Mouse (Mus musculus): ENCODE measurements around the gene Pramef8. TPM values are rescaled to one million over a fixed set of nuclear protein-coding genes. Genes with fewer than 3 reads are reported as not detected.

Pramef8 gene
- polyA plus RNA-seq (2016; fragmentation: Nextera tagmentation; extraction: Ambion mirVana): 14.8 and 16.8 TPM in 2 replicates

DNA sequence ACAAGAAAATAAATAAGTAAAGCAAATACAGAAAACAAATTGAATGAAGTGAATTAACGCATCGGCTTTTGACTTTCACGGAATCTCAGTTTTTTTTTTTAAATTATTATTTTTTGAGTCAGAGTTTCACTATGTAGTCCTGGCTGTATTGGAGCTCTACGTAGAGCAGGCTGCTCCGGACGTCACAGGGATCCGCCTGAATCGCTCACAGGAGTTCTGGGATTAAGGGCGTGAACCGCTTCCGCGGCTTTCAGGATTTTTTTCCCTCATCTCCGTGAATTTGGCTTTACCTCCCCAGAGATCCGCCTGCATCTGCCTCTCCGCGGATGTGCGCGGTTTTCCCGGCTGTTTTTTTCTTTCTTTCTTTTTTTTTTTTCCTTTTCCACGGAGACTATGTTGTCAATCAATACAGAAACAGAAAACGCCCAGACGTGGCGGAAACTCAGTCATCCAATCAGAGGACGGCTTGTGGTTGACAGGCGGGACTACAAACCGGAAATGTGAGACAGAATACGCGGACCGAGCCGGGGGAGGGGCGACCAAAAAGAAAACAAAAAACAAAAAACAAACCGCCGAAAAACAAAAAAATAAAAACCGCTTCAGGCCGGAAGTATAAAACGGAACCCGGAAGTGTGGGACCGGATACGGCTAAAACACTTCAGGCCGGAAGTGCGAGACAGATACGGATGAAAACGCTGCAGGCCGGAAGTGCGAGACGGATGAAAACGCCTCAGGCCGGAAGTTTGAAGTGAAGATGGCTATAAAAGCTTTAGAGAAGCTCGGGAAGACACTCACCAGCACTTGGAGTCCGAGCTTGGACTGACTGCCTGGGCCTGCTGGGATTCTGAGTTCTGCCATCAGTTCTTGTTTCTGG, at the start of gene Pramef8:
Pramef8 (plus strand) TSS at position 208 of the 874 bp plus-strand sequence.
- H3K27ac ChIP-seq: peak within 1 kb of the TSS; percentile 91
- DNase-seq (ENCODE audit: low spot score): peak; percentile 95
- no peaks in the 10 kb centered on the region for H3K9me3 ChIP-seq
- no peaks in the 10 kb centered on the region for H3K27me3 ChIP-seq (ENCODE audit: insufficient read depth, poor library complexity, severe bottlenecking)
- peak within 1 kb of the TSS; percentile 68 for H3K4me3 ChIP-seq
- 0 out of 2 replicates have a peak, but pooled peaks cover 3% of the 10 kb centered on the region for H3K4me1 ChIP-seq
- peaks cover 35% of the 10 kb centered on the region for H3K36me3 ChIP-seq
- under 1% methylated on average over 50 of the region's 50 CpGs for WGBS

DNA sequence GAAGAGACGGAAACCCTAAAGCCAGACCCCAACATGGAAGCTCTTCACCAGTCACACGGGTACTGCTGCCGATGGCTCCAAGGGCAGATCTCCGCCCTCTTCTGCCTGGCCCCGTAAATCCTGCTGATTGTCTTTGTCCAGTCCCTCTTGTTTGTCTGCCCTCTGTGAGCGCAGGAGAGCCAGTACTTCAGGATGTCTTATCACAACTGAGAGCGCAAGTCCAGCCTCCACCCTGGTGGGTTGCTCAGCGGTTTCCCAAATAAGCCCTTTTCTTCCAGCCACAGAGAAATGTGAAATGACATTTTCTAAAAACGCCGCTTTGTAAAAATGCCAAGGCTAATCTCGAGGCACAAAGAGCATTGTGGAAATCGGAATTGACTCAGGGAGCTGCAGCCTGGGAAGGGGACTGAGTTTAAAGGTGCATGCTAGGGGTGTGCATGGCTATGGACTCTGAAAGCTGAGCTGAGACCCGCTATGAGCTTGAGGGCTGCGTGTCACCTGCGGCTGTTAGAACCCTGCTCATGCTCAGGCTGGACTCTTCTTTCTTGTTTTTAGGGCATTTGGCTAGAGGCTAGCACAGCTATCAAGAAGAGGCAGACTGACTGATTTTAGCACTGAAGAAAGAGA, 45.7 kb upstream of the Pramef8 start:
- H3K27me3 ChIP-seq (ENCODE audit: insufficient read depth, poor library complexity, severe bottlenecking): peaks cover 8% of the 10 kb centered on the region; the same call in 1 of the 2 replicates
- no peak overlapping the region for H3K27ac ChIP-seq
- no peaks in the 10 kb centered on the region for H3K9me3 ChIP-seq
- DNase-seq (ENCODE audit: low spot score): no peak
- 42% methylated on average over 15 of the region's 15 CpGs for WGBS
- peaks cover 3% of the 10 kb centered on the region; the same call in 1 of the 2 replicates for H3K4me1 ChIP-seq
- no peak overlapping the region for H3K4me3 ChIP-seq
- H3K36me3 ChIP-seq: no peaks in the 10 kb centered on the region

DNA sequence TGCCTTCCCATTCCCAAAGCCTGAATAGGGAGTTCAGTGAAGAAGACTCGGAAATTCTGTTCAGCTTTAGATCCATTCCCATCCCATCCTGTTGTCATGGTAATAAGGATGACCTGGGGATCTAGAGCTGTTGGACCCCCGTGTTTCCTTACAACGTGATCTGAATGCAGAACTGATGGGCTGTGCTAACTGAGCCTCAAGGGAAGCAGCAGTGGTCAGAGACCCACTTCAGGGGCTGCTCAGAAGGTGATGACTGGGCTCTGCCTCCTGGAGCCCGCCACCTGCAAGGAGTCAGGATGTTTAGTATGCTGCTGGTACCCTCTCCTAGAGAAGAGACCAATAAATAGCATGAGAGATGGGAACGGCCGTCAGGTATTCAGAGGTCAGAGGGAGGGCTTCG, 32.7 kb upstream of the Pramef8 start:
- no peaks in the 10 kb centered on the region for H3K36me3 ChIP-seq
- no peak overlapping the region for H3K4me3 ChIP-seq
- no peak overlapping the region for H3K27ac ChIP-seq
- peaks cover 23% of the 10 kb centered on the region for H3K27me3 ChIP-seq (ENCODE audit: insufficient read depth, poor library complexity, severe bottlenecking)
- H3K9me3 ChIP-seq: no peaks in the 10 kb centered on the region
- DNase-seq (ENCODE audit: low spot score): no peak
- WGBS: 50% methylated on average over 7 of the region's 7 CpGs
- H3K4me1 ChIP-seq: peaks cover 7% of the 10 kb centered on the region

DNA sequence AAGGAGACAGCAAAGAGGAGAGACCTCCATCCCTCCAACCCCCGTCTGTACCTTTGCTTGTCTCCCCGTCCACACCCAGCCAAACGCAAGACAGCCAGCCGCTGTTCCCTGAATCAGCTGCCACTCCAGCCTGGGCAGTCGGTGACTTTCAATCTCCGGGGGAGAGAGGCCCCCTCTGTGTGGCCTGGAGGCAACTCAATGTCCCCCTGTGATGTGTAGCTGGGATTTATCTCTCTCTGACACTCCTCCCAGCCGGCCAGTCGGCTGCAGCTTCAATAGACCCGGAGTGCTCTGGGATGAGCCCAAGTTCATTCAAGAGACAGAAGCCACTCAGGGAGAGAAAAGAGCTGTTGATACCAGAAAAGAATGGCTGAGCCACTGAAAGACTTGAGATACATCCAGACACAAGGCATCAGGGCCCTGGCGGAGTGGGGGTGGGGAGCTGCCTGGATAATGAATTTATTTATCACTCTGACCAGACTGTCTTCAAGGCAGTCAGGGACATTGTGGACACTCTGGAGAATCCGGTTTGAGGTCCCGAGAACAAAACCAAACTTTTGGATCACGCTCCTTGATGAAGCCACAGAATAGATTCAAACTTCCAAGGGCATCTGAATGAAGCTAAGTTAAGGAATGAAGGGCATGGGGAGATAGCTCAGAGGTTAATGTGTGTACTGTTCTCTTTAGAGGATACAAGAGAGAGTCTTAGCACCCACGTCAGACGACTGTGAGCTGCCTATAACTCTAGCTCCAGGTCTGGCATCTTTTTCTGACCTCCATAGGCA, 32.1 kb upstream of the Pramef8 start:
- Histone ChIP-seq H3K27ac (no peak overlapping the region), H3K9me3 (no peaks in the 10 kb centered on the region), H3K4me3 (0 out of 2 replicates have a peak overlapping the region, but pooled peaks have one; percentile 3), H3K4me1 (peaks cover 7% of the 10 kb centered on the region), H3K36me3 (no peaks in the 10 kb centered on the region), H3K27me3 (ENCODE audit: insufficient read depth, poor library complexity, severe bottlenecking) (peaks cover 23% of the 10 kb centered on the region)
- WGBS: 28% methylated on average over 15 of the region's 15 CpGs
- no peak for DNase-seq (ENCODE audit: low spot score)

DNA sequence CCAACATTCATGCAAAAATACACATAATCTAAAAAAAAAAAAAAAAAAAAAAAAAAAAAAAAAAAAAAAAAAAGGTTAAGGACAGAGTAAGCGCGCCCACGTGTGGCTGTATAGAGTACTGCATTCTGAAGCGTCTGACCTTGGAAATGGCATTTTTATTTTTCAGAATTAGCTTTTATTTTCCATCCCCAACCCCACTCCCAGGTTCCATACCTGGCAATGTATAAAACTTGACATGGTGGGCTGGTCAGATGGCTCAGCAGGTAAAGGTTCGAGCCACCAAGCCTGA, 31.6 kb upstream of the Pramef8 start:
- Histone ChIP-seq H3K27ac (no peak overlapping the region), H3K4me3 (no peak overlapping the region), H3K9me3 (no peaks in the 10 kb centered on the region), H3K4me1 (peaks cover 7% of the 10 kb centered on the region), H3K27me3 (ENCODE audit: insufficient read depth, poor library complexity, severe bottlenecking) (peaks cover 23% of the 10 kb centered on the region), H3K36me3 (no peaks in the 10 kb centered on the region)
- DNase-seq (ENCODE audit: low spot score): no peak
- WGBS: 2% methylated on average over 5 of the region's 5 CpGs

DNA sequence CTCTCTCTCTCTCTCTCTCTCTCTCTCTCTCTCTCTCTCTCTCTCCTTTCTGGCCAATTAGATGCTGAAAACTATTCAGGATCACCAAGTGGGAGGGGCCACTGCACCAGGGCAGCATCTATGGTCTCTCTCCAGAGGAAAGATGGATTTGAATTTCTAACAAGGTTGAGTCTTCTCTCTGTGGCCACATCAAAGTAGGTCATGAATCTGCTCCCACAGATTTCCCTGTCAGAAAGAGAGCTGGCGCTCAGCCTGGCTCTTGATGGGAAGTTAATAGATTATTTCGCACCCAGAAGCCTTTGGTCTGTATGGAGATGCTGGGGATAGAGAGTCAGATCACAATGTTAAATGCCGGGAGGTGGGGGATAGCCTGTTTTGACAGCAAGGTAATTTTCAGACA, 30.1 kb upstream of the Pramef8 start:
- Histone ChIP-seq H3K27me3 (ENCODE audit: insufficient read depth, poor library complexity, severe bottlenecking) (peaks cover 23% of the 10 kb centered on the region), H3K9me3 (no peaks in the 10 kb centered on the region), H3K4me1 (peaks cover 7% of the 10 kb centered on the region), H3K4me3 (no peak overlapping the region), H3K27ac (no peak overlapping the region), H3K36me3 (no peaks in the 10 kb centered on the region)
- 80% methylated on average over 3 of the region's 3 CpGs for WGBS
- DNase-seq (ENCODE audit: low spot score): no peak

DNA sequence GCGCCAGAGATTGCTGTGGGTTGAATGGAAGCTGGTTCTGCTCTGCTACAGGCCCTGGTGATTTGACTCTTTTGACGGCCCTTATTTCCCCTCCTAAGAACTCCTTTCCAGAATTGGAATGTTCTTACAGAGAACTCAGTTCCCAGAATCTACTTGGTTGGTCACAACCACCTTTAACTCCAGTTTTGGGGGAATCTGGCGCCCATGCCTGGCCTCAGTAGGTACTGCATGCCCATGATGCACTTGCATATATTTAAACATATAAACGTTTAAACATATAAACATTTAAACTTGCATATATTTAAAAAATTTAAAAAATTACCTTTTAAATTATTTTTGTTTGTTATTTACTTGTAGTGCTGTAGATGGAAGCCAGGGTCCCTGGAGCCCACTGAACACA, 28.6 kb upstream of the Pramef8 start:
- no peak overlapping the region for H3K4me3 ChIP-seq
- no peaks in the 10 kb centered on the region for H3K36me3 ChIP-seq
- WGBS: 38% methylated on average over 4 of the region's 4 CpGs
- H3K4me1 ChIP-seq: peaks cover 7% of the 10 kb centered on the region
- H3K9me3 ChIP-seq: no peaks in the 10 kb centered on the region
- no peak overlapping the region for H3K27ac ChIP-seq
- H3K27me3 ChIP-seq (ENCODE audit: insufficient read depth, poor library complexity, severe bottlenecking): peaks cover 14% of the 10 kb centered on the region
- DNase-seq (ENCODE audit: low spot score): no peak

DNA sequence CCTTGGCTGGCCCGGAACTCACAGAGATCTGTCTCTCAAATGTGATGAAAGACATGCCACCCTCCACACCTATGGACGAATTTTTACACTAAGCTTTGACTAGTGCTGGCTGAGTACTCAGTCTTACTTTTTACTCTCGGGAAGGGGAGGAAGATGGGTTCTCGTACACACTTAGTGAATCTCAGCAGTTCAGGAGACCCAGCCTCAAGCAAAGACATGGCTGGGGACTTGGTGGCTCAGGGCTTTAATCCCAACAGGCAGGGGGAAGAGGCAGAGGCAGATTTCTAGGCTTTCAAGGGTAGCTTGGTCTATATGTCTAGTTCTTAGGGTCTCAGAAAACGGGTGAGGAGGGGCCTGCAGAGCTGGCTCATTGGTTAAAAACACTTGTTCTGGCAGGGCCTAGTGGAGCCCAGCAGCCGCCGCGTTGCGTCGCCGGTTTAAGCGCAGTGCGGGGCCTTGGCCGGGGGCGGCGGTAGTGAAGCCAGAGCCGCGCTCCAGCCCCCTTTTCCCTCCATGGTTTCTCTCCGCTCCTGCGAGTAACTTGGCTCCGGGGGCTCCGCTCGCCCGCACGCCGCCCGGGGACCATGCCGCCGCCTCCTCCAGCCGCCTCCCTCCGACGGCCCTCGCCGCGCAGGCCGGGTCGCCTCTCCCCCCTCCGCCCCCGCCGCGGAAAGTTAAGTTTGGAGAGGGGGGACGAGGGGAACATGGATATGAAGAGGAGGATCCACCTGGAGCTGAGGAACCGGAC, 23.1 kb upstream of the Pramef8 start:
- H3K4me3 ChIP-seq: peak overlapping the region; percentile 53
- no peaks in the 10 kb centered on the region for H3K4me1 ChIP-seq
- peak; percentile 80 for DNase-seq (ENCODE audit: low spot score)
- 8% methylated on average over 38 of the region's 43 CpGs for WGBS
- H3K36me3 ChIP-seq: no peaks in the 10 kb centered on the region
- no peaks in the 10 kb centered on the region; the same call in 1 of the 2 replicates for H3K27me3 ChIP-seq (ENCODE audit: insufficient read depth, poor library complexity, severe bottlenecking)
- H3K27ac ChIP-seq: peak overlapping the region; percentile 44
- no peaks in the 10 kb centered on the region for H3K9me3 ChIP-seq

DNA sequence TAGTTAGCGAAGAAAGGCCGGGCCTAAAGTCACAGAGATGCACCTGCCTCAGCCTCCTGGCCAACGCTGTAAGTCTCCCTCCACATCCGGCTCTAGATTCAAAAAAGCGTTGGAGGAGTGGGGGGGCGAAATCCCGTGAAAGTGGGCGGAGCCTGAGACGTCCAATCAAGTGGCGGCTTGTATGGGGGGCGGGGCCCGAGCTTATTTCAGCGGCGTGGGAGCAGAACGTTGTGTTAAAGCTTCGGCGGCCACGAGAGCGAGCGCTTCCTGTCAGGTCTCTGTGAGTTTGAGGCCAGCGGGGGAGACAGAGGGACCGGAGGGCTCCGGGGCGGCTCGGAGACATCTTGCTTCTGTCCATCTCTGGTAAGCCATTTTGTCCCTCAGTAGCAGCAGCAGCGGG, 18.0 kb upstream of the Pramef8 start, which contains the start of gene Pramel1:
Pramel1 (plus strand) TSS at position 248 of the 400 bp plus-strand sequence.
- H3K27me3 ChIP-seq (ENCODE audit: insufficient read depth, poor library complexity, severe bottlenecking): peaks cover 3% of the 10 kb centered on the region; the same call in 1 of the 2 replicates
- H3K4me1 ChIP-seq: no peaks in the 10 kb centered on the region
- H3K9me3 ChIP-seq: no peaks in the 10 kb centered on the region
- H3K27ac ChIP-seq: no peak within 1 kb of the TSS
- 64% methylated on average over 26 of the region's 26 CpGs for WGBS
- H3K4me3 ChIP-seq: no peak within 1 kb of the TSS
- no peaks in the 10 kb centered on the region for H3K36me3 ChIP-seq
- no peak for DNase-seq (ENCODE audit: low spot score)

DNA sequence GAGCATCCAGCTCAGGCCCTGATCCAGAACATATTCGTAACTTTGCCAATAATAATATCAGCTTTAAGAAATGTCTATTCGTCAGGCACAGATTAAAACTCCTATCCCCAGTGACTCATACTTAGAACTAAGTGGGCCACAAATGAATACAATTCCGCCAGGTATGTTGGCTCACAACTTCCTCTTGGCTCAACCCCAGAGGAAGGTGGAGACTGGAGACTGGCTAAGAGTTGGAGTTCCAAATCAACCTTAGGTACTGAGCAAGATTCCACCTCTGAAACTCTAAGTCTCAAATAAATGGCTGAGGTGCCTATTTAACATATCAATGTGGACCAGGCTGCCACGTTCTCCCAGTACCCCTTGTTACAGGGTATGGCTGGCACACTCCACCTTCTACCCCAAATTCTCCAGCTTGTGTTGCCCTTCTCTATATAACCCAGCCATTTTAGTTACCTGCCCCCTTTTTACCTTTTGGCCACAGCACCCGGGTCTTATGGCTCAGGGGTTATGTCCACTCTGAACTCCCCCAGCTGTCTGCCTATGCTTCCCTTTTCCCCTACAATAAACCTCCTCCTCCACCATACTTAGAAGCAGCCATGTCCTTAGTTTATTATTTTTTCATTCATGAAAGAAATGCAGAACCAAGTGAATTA, 534 bp upstream of the Pramef8 start:
- DNase-seq (ENCODE audit: low spot score): no peak
- Histone ChIP-seq H3K9me3 (no peaks in the 10 kb centered on the region), H3K27me3 (ENCODE audit: insufficient read depth, poor library complexity, severe bottlenecking) (no peaks in the 10 kb centered on the region), H3K36me3 (peaks cover 27% of the 10 kb centered on the region), H3K4me1 (0 out of 2 replicates have a peak, but pooled peaks cover 3% of the 10 kb centered on the region), H3K4me3 (peak overlapping the region; percentile 68), H3K27ac (peak overlapping the region; percentile 91)
- 67% methylated on average over 5 of the region's 5 CpGs for WGBS

DNA sequence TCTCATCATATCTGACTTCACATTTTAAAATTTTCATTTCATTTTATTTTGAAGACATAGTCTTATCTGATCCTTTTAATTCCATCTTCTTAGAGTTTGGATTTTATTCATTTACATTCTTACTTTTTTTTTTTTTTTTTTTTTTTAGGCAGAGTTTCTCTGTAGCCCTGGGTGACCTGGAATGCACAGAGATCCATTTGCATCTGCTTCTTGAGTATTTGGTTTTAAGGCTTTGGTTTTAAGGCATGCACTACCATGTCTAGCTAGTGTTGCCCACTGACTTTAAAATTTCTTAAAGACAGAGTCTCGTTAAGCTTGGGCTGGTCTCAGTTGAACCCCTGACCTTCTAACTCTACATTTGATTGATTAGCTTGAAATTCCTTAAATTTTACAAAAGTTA, 1.4 kb downstream of the Pramef8 start:
- Histone ChIP-seq H3K4me3 (no peak overlapping the region; the same call in 1 of the 2 replicates), H3K27me3 (ENCODE audit: insufficient read depth, poor library complexity, severe bottlenecking) (no peaks in the 10 kb centered on the region)
- WGBS: 89% methylated on average over 1 of the region's 1 CpGs

DNA sequence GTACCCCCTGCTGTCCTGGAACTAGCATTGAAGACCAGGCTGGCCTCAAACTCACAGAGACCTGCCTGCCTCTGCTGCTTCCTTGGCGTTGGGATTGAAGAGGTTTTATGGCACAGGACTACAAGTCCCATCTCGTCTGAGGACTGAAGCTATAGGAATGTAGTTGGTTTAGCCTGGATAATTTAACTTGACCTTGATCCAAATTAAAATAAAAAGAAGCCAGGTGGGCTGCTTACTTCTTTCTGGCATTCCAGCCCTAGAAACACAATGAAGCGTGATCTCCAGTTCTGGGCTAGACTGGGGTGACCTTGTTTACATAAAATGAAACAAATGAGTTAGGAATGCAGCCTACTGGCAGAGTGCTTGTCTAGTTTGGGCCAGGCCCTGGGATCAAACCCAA, 1.9 kb downstream of the Pramef8 start:
- DNase-seq (ENCODE audit: low spot score): no peak
- Histone ChIP-seq H3K9me3 (no peaks in the 10 kb centered on the region), H3K4me1 (0 out of 2 replicates have a peak, but pooled peaks cover 3% of the 10 kb centered on the region), H3K4me3 (no peak overlapping the region), H3K27me3 (ENCODE audit: insufficient read depth, poor library complexity, severe bottlenecking) (no peaks in the 10 kb centered on the region), H3K27ac (no peak overlapping the region), H3K36me3 (peaks cover 51% of the 10 kb centered on the region)
- 94% methylated on average over 3 of the region's 3 CpGs for WGBS

More for the DNA sequence above, 1.4 kb downstream of the Pramef8 start:
- no peaks in the 10 kb centered on the region for H3K9me3 ChIP-seq
- no peak overlapping the region for H3K27ac ChIP-seq
- 0 out of 2 replicates have a peak, but pooled peaks cover 3% of the 10 kb centered on the region for H3K4me1 ChIP-seq
- DNase-seq (ENCODE audit: low spot score): no peak
- peaks cover 46% of the 10 kb centered on the region for H3K36me3 ChIP-seq
